Mouse (Mus musculus) activated CD4-positive, CD25-positive, alpha-beta regulatory T cell, adult 4 months (primary cell): ENCODE data around the gene Psg17. TPM values are rescaled to one million over a fixed set of nuclear protein-coding genes. Genes with fewer than 3 reads are reported as not detected.

Experiments used
- polyA plus RNA-seq, 2 experiments: library from polyadenylated mRNA; unstranded; fragments of 100-300 nt; shearing (Covaris generic); gene quantifications; one replicate each; pipeline ENCODE4 v1.2.1; 2017

Psg17 gene
- polyA plus RNA-seq, 2 experiments from 2014 or later, result not detected

Other genes starting within 250 kb of the Psg17 start
- gene Psg23, start 205.1 kb downstream of the Psg17 start, polyA plus RNA-seq, result not detected
- not detected for gene Psg21, start 164.9 kb downstream of the Psg17 start, polyA plus RNA-seq
- gene Psg20, start 135.4 kb downstream of the Psg17 start, polyA plus RNA-seq, result not detected
- gene Psg22, start 103.5 kb downstream of the Psg17 start, polyA plus RNA-seq, result not detected
- not detected for gene Psg19, start 23.1 kb downstream of the Psg17 start, polyA plus RNA-seq
- not detected for gene Mill2, start 18.4 kb upstream of the Psg17 start, polyA plus RNA-seq
- 100 to 1,000 TPM; 275 to 290 TPM for gene Pglyrp1, start 49.7 kb upstream of the Psg17 start, polyA plus RNA-seq
- gene Ccdc61, start 88.8 kb upstream of the Psg17 start, polyA plus RNA-seq, result 1 to 10 TPM; 5.3 to 9.2 TPM
- not detected for gene Nova2, start 104.3 kb upstream of the Psg17 start, polyA plus RNA-seq
- gene Nanos2, start 165.8 kb upstream of the Psg17 start, polyA plus RNA-seq, result under 1 TPM in 1 of 2 experiments, not detected in 1; 0.31 TPM
- gene Mypop, start 169.6 kb upstream of the Psg17 start, polyA plus RNA-seq, result 1 to 10 TPM; 2.2 to 2.8 TPM
- gene Irf2bp1, start 182.4 kb upstream of the Psg17 start, polyA plus RNA-seq, result 1 to 10 TPM; 2.0 to 3.0 TPM
- under 1 TPM in 1 of 2 experiments, not detected in 1; 0.16 TPM for gene Foxa3, start 201.9 kb upstream of the Psg17 start, polyA plus RNA-seq
- 10 to 100 TPM in 1 of 2 experiments, 1 to 10 TPM in 1; 10.0 to 10.3 TPM for gene Sympk, start 202.8 kb upstream of the Psg17 start, polyA plus RNA-seq
- not detected for gene Rsph6a, start 233.1 kb upstream of the Psg17 start, polyA plus RNA-seq